Mouse (Mus musculus) kidney, postnatal 0 days (tissue): ENCODE measurements at regions not wholly inside any gene's neighbourhood (a gene's known extent, or its start where the extent isn't known, plus 50 kb on each side); places are given as distances from the start of the nearest gene placed in this dataset.

ENCODE experiments used
- ATAC-seq: fragments of 200-750 bp; cut with Nextera tagmentation; replicated peaks from 2 replicates; pipeline ENCODE4 v1.8.0; 2017; ENCODE audit warnings: low read depth, moderate number of reproducible peaks, moderate TSS enrichment, moderate library complexity; ENCODE audit not compliant: low FRiP score
- DNase-seq: peaks from one replicate; pipeline ENCODE4 v3.0.0-alpha.2; 2016; ENCODE audit warnings: low spot score
- H3K27ac ChIP-seq: fragments of 300-500 bp; sonication (generic); 2 replicates; pipeline ENCODE4 v1.5.1; 2014; ENCODE audit warnings: mild to moderate bottlenecking
- H3K27me3 ChIP-seq: fragments of 300-500 bp; sonication (generic); 2 replicates; pipeline ENCODE4 v1.6.1; 2014; ENCODE audit warnings: low read length, mixed read lengths; ENCODE audit not compliant: insufficient read depth
- H3K36me3 ChIP-seq: fragments of 300-500 bp; sonication (generic); 2 replicates; pipeline ENCODE4 v1.6.1; 2014; ENCODE audit warnings: low read length, mixed read lengths; ENCODE audit not compliant: insufficient read depth
- H3K4me1 ChIP-seq: fragments of 300-500 bp; sonication (generic); replicated peaks from 2 replicates; pipeline ENCODE4 v1.6.1; 2014; ENCODE audit warnings: antibody characterized with exemption, low read length, mixed read lengths; ENCODE audit not compliant: insufficient read depth
- H3K4me2 ChIP-seq: fragments of 300-500 bp; sonication (generic); 2 replicates; pipeline ENCODE4 v1.6.1; 2014; ENCODE audit warnings: mild to moderate bottlenecking, low read length, moderate library complexity, mixed read lengths
- H3K4me3 ChIP-seq: fragments of 300-500 bp; sonication (generic); replicated peaks from 2 replicates; pipeline ENCODE4 v1.5.1; 2014; ENCODE audit warnings: low read depth, low read length
- H3K9ac ChIP-seq: fragments of 300-500 bp; sonication (generic); 2 replicates; pipeline ENCODE4 v1.6.1; 2014; ENCODE audit warnings: low read depth, low read length
- H3K9me3 ChIP-seq: fragments of 300-500 bp; sonication (generic); replicated peaks from 2 replicates; pipeline ENCODE4 v1.6.1; 2016; ENCODE audit warnings: low read length, inconsistent platforms, mixed read lengths
- CTCF ChIP-seq: IDR thresholded peaks from 2 replicates; pipeline ENCODE4 v1.5.1; 2016; ENCODE audit warnings: antibody characterized with exemption, low read depth, mild to moderate bottlenecking, moderate library complexity
- WGBS: fragments of 180-500 bp; shearing (Covaris S2); extraction: QIAGEN DNeasy Blood & Tissue Kit; methylation state at CpG from one replicate; pipeline ENCODE4 v1.1.7; 2014; 5-methylcytosine and 5-hydroxymethylcytosine counted together

GRCm38 (mm10) chr1:184532488-184533055 is 199.8 kb downstream of the Hlx start:
- no peak for TF ChIP-seq CTCF
- ATAC-seq, result no peak
- no peaks in the 10 kb centered on the region for H3K4me1 ChIP-seq
- no peaks in the 10 kb centered on the region for H3K36me3 ChIP-seq
- H3K27me3 ChIP-seq, result no peaks in the 10 kb centered on the region; the same call in 1 of the 2 replicates
- WGBS, result 70% methylated on average over 8 of the region's 8 CpGs
- DNase-seq, result no peak
- H3K4me3 ChIP-seq, result no peak overlapping the region
- no peak overlapping the region for H3K9ac ChIP-seq
- H3K9me3 ChIP-seq, result no peaks in the 10 kb centered on the region
- H3K4me2 ChIP-seq, result no peak overlapping the region
- no peak overlapping the region for H3K27ac ChIP-seq

- 37% methylated on average over 3 of the region's 3 CpGs for WGBS
- H3K9me3 ChIP-seq, result no peaks in the 10 kb centered on the region
- DNase-seq (no peak), ATAC-seq (no peak)
- H3K4me2 ChIP-seq, result no peak overlapping the region
- no peak overlapping the region for H3K27ac ChIP-seq
- H3K36me3 ChIP-seq, result no peaks in the 10 kb centered on the region
- H3K27me3 ChIP-seq, result no peaks in the 10 kb centered on the region
- H3K4me1 ChIP-seq, result no peaks in the 10 kb centered on the region
- no peak overlapping the region for H3K9ac ChIP-seq
- H3K4me3 ChIP-seq, result no peak overlapping the region
- TF ChIP-seq CTCF, result no peak
Measured at GRCm38 (mm10) chr1:184530606-184531320, 201.7 kb downstream of the Hlx start.

GRCm38 (mm10) chr1:184525740-184526139 is 206.7 kb downstream of the Hlx start:
- H3K4me3 ChIP-seq, result no peak overlapping the region
- DNase-seq, result no peak
- H3K36me3 ChIP-seq, result no peaks in the 10 kb centered on the region
- no peak for ATAC-seq
- no peak overlapping the region for H3K27ac ChIP-seq
- H3K9ac ChIP-seq, result no peak overlapping the region
- 89% methylated on average over 4 of the region's 4 CpGs for whole genome bisulfite sequencing
- H3K27me3 ChIP-seq, result no peaks in the 10 kb centered on the region
- TF ChIP-seq CTCF, result no peak
- no peak overlapping the region for H3K4me2 ChIP-seq
- H3K9me3 ChIP-seq, result no peaks in the 10 kb centered on the region
- no peaks in the 10 kb centered on the region for H3K4me1 ChIP-seq

- Histone ChIP-seq H3K9ac (no peak overlapping the region), H3K4me2 (no peak overlapping the region), H3K9me3 (no peaks in the 10 kb centered on the region), H3K27me3 (no peaks in the 10 kb centered on the region), H3K4me3 (no peak overlapping the region), H3K36me3 (no peaks in the 10 kb centered on the region), H3K27ac (no peak overlapping the region), H3K4me1 (no peaks in the 10 kb centered on the region)
- DNase-seq, result peak; percentile 52
- ATAC-seq, result no peak
- WGBS, result 41% methylated on average over 5 of the region's 5 CpGs
- TF ChIP-seq CTCF, result no peak
Measured at GRCm38 (mm10) chr1:184519551-184519950, 212.9 kb downstream of the Hlx start.

- Histone ChIP-seq H3K4me1 (no peaks in the 10 kb centered on the region), H3K27ac (no peak overlapping the region), H3K4me3 (no peak overlapping the region), H3K9ac (no peak overlapping the region), H3K27me3 (no peaks in the 10 kb centered on the region), H3K4me2 (no peak overlapping the region), H3K36me3 (no peaks in the 10 kb centered on the region), H3K9me3 (no peaks in the 10 kb centered on the region)
- DNase-seq (no peak), ATAC-seq (no peak)
- WGBS, result 70% methylated on average over 4 of the region's 4 CpGs
- TF ChIP-seq CTCF, result no peak
Measured at GRCm38 (mm10) chr1:184504663-184505062, 227.8 kb downstream of the Hlx start.

GRCm38 (mm10) chr1:184503827-184504355 is 228.5 kb downstream of the Hlx start:
- H3K4me3 ChIP-seq, result no peak overlapping the region
- no peak overlapping the region for H3K4me2 ChIP-seq
- no peaks in the 10 kb centered on the region for H3K27me3 ChIP-seq
- DNase-seq, result no peak
- no peaks in the 10 kb centered on the region for H3K9me3 ChIP-seq
- no peak for TF ChIP-seq CTCF
- H3K27ac ChIP-seq, result no peak overlapping the region
- no peak for ATAC-seq
- H3K4me1 ChIP-seq, result no peaks in the 10 kb centered on the region
- no peak overlapping the region for H3K9ac ChIP-seq
- no peaks in the 10 kb centered on the region for H3K36me3 ChIP-seq
- 90% methylated on average over 4 of the region's 4 CpGs for WGBS
